Mouse (Mus musculus) liver, adult 2 months (tissue): ENCODE data around the gene Layn. TPM values are rescaled to one million over a fixed set of nuclear protein-coding genes. Genes with fewer than 3 reads are reported as not detected.

Experiments used
- DNase-seq: peaks from one replicate; pipeline ENCODE4 v3.0.0-alpha.2; 2011; ENCODE audit warnings: low read depth, low spot score; ENCODE audit errors: extremely low read depth
- H3K27ac ChIP-seq: fragments of 200-500 bp; replicated peaks from 2 replicates; pipeline ENCODE4 v1.5.1; 2012; ENCODE audit warnings: low read depth, mild to moderate bottlenecking, control low read depth, inconsistent platforms, low read length; ENCODE audit not compliant: insufficient read depth
- H3K27me3 ChIP-seq: fragments of 200-500 bp; 2 replicates; pipeline ENCODE4 v1.6.1; 2012; ENCODE audit warnings: mild to moderate bottlenecking, moderate library complexity, low read length, inconsistent platforms; ENCODE audit not compliant: control insufficient read depth, insufficient read depth
- H3K36me3 ChIP-seq: fragments of 200-500 bp; 2 replicates; pipeline ENCODE4 v1.6.1; 2012; ENCODE audit warnings: low read length, inconsistent platforms; ENCODE audit not compliant: control insufficient read depth, insufficient read depth
- H3K4me1 ChIP-seq: fragments of 200-500 bp; 2 replicates; pipeline ENCODE4 v1.6.1; 2011; ENCODE audit warnings: low read length; ENCODE audit not compliant: control insufficient read depth, insufficient read depth
- H3K4me3 ChIP-seq: fragments of 200-500 bp; 2 replicates; pipeline ENCODE4 v1.5.1; 2011; ENCODE audit warnings: low read depth, mild to moderate bottlenecking, control low read depth, low read length, moderate library complexity; ENCODE audit not compliant: insufficient read depth
- H3K79me2 ChIP-seq: fragments of 200-500 bp; 2 replicates; pipeline ENCODE4 v1.6.1; 2012; ENCODE audit warnings: inconsistent platforms, mild to moderate bottlenecking, low read length, moderate library complexity; ENCODE audit not compliant: control insufficient read depth, insufficient read depth
- H3K9ac ChIP-seq: fragments of 200-500 bp; 2 replicates; pipeline ENCODE4 v1.6.1; 2012; ENCODE audit warnings: low read depth, mild to moderate bottlenecking, control low read depth, inconsistent platforms, low read length
- CTCF ChIP-seq: fragments of 200-500 bp; IDR thresholded peaks from 2 replicates; pipeline ENCODE4 v1.5.1; 2011; ENCODE audit warnings: low read depth, low read length, control low read depth
- POLR2A ChIP-seq: fragments of 200-500 bp; IDR thresholded peaks from 2 replicates; pipeline ENCODE4 v1.6.1; 2011; ENCODE audit warnings: low read length, control low read depth; ENCODE audit not compliant: insufficient read depth; ENCODE audit errors: extremely low read depth
- WGBS: fragments of 180-500 bp; shearing (Covaris S2); methylation state at CpG from one replicate; pipeline ENCODE4 v1.1.7; 2018; 5-methylcytosine and 5-hydroxymethylcytosine counted together
- polyA plus RNA-seq: library from polyadenylated mRNA; depleted of rRNA; stranded (reverse); fragments of >200 nt; gene quantifications from 2 replicates; pipeline ENCODE4 v1.2.3, GENCODE M21; 2012; rRNA removed
- total RNA-seq: library from RNA; depleted of rRNA; stranded (reverse); fragments of >200 nt; gene quantifications from 2 replicates; pipeline ENCODE4 v1.2.3, GENCODE M21; 2014; rRNA removed

Layn gene
- total and polyA plus RNA-seq, 2 experiments, result 0.55 to 1.4 TPM

DNA sequence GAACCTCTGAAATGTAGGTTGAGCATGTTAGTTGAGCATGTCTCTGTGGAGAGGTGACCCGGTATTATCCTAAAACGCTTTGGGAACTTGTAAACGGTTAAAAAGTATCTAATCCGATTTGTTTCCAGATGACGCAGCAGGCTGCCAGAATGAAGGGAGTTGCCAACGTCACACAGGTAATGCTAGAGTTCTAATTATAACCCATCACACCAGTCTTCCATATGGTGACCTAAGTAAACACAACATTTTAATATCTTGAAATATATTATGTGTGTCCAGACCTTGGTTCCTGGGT lies 67.3 kb downstream of the Layn start:
- H3K4me1 ChIP-seq, result peaks cover 4% of the 10 kb centered on the region; the same call in 1 of the 2 replicates
- no peaks in the 10 kb centered on the region for H3K36me3 ChIP-seq
- TF ChIP-seq POLR2A, result no peak
- TF ChIP-seq CTCF, result no peak
- H3K9ac ChIP-seq, result no peak overlapping the region
- no peaks in the 10 kb centered on the region for H3K79me2 ChIP-seq
- H3K27me3 ChIP-seq, result no peaks in the 10 kb centered on the region
- no peak for DNase-seq
- 6% methylated on average over 6 of the region's 6 CpGs for WGBS
- no peak overlapping the region for H3K27ac ChIP-seq
- H3K4me3 ChIP-seq, result no peak overlapping the region

DNA sequence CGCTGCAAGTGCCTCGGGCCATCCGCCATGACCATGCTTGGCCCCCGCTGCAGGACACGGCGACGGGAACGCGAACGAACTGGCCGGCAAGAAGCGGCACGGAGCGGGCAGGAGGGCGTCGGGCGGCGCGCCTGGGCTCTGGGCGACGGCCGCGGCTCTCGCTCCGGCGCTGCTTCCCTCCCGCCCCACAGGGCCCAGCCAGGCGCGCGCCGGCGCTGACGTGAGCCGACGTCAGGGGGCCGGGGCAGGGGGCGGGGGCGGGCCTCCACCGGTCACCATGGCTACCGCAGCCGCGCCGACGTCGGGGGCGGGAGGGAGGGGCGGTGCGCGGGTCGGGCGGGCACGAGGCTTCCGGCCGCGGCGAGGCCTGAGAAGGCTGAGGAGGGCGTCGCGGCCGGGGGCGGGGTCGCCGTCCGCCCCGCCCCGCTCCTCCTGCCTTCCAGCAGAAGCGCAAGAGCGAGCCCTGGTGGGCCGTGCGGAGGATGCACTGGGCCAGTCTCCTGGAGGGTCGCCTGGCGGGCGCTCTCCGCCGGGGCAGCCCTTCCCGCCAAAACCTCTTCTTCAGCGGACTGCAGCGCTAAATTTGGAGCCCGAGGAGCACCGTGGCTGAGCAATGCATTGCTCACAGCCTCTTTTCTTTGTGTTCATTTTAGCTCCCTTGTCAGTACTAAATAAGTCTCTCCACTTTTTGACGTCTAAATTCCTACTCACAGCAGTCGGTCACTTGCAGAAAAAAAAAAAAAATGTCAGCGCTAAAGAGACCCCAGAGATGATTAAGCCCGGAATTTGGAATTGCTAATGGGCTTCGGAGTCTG lies 67.8 kb downstream of the Layn start, which contains the start of gene Sik2:
TSS of gene Sik2 (minus strand) at position 233 of the 815 bp plus-strand sequence.
- WGBS, result under 1% methylated on average over 79 of the region's 85 CpGs
- no peaks in the 10 kb centered on the region for H3K36me3 ChIP-seq
- H3K9ac ChIP-seq, result peak within 1 kb of the TSS; percentile 98
- H3K79me2 ChIP-seq, result no peaks in the 10 kb centered on the region
- H3K4me3 ChIP-seq, result peak within 1 kb of the TSS; percentile 98
- TF ChIP-seq POLR2A (peak; percentile 78; the same call in 1 of the 2 replicates), CTCF (peak; percentile 92)
- no peaks in the 10 kb centered on the region for H3K27me3 ChIP-seq
- peaks cover 7% of the 10 kb centered on the region; the same call in 1 of the 2 replicates for H3K4me1 ChIP-seq
- DNase-seq, result peak; percentile 67
- H3K27ac ChIP-seq, result peak within 1 kb of the TSS; percentile 79

DNA sequence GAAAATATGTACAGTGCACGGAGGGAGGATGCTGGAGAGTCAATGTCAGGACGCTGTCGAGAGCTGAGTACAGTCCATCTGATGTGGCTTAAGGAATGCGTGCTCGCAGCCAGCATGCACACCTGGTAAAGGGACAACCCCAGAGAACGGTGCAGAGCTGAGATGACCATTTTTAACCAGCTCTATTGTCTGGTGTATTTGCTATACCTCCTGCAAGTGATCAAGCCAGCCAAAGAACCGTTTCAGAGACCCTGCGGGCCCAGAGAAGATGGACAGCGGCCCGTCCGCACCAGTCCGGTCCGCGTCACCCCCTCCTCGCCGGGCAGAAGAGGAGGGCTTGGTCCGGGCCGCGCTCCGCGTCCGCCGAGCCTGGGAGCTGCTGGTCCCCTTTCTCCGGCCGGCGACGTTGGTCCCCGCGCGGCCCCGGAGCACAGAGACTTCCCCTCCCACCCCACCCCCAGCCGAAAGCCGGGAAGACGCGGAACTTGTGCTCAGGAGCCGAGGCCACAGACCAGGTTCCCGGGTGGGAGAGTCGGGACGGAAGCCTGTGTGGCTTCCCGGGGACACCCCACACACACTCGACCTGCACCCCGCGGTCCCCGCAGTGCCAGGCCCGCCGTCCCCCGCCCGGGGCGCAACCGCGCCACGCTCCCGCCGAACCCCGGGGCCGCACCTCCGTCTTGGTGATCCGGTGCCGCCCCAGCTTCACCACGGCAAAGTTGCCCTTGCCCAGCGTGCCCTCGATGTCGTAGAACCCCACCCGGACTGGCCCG lies 68.6 kb downstream of the Layn start:
- Histone ChIP-seq H3K79me2 (no peaks in the 10 kb centered on the region), H3K36me3 (no peaks in the 10 kb centered on the region), H3K9ac (peak overlapping the region; percentile 98), H3K27ac (peak overlapping the region; percentile 79), H3K4me1 (peaks cover 7% of the 10 kb centered on the region; the same call in 1 of the 2 replicates), H3K27me3 (no peaks in the 10 kb centered on the region), H3K4me3 (peak overlapping the region; percentile 98)
- TF ChIP-seq POLR2A, result no peak
- no peak for TF ChIP-seq CTCF
- DNase-seq, result peak; percentile 32
- WGBS, result under 1% methylated on average over 60 of the region's 65 CpGs

DNA sequence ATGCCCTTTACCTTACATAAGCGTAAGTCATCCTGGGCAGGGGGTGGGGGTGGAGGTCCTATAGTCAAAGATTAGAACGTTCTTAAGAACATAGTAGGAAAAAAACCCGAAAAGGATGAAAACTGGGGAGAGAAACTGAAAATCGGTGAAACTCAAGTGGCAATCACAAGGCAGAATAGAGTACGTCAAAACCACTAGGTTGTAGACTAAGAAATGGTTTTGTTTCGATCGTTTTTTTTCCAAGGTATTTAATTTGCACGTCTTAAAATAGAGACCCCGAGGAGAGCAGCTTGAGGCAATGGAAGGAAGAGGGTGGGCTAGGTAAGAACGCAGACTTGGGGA lies 69.2 kb downstream of the Layn start:
- 23% methylated on average over 10 of the region's 10 CpGs for WGBS
- peaks cover 7% of the 10 kb centered on the region; the same call in 1 of the 2 replicates for H3K4me1 ChIP-seq
- H3K4me3 ChIP-seq, result peak overlapping the region; percentile 98
- H3K36me3 ChIP-seq, result no peaks in the 10 kb centered on the region
- peak overlapping the region; percentile 98 for H3K9ac ChIP-seq
- no peak for TF ChIP-seq POLR2A
- no peak for TF ChIP-seq CTCF
- no peaks in the 10 kb centered on the region for H3K79me2 ChIP-seq
- H3K27me3 ChIP-seq, result no peaks in the 10 kb centered on the region
- H3K27ac ChIP-seq, result no peak overlapping the region
- DNase-seq, result no peak

DNA sequence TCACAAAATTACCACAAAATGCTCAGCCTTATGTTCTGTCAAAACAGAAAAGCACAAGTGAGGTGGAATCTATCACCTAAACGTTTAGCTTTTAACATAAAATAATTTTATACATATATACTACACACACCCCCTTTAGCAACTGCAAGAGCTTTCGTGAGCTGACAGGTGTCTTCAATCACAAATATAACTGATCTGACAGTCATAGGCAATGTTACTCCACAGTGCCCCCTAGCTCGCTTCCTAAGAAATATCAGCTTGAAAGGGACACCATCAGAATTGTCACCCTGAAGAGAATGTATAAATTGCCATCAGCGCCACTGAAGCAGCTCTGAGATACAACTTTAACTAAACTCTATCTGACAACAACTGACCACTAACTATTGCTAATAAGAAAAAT lies 70.0 kb downstream of the Layn start:
- no peak overlapping the region for H3K4me3 ChIP-seq
- peak; percentile 76 for DNase-seq
- no peaks in the 10 kb centered on the region for H3K36me3 ChIP-seq
- H3K79me2 ChIP-seq, result no peaks in the 10 kb centered on the region; the same call in 1 of the 2 replicates
- H3K9ac ChIP-seq, result no peak overlapping the region
- no peak for TF ChIP-seq POLR2A
- peak; percentile 42 for TF ChIP-seq CTCF
- H3K27ac ChIP-seq, result no peak overlapping the region
- no peaks in the 10 kb centered on the region for H3K27me3 ChIP-seq
- WGBS, result 3% methylated on average over 4 of the region's 4 CpGs
- H3K4me1 ChIP-seq, result peaks cover 7% of the 10 kb centered on the region; the same call in 1 of the 2 replicates

Other genes starting within 250 kb of the Layn start
- gene Ppp2r1b, start 231.8 kb downstream of the Layn start, total RNA-seq, result 10.3 and 10.8 TPM in 2 replicates
- gene Ppp2r1b, start 231.8 kb downstream of the Layn start, polyA plus RNA-seq, result 5.2 and 6.5 TPM in 2 replicates
- gene Sik2, start 68.0 kb downstream of the Layn start, total RNA-seq, result 8.5 and 8.7 TPM in 2 replicates
- 6.3 and 6.4 TPM in 2 replicates for gene Sik2, start 68.0 kb downstream of the Layn start, polyA plus RNA-seq
- not detected in 2 replicates for gene Btg4, start 16.2 kb downstream of the Layn start, total RNA-seq
- gene Btg4, start 16.2 kb downstream of the Layn start, polyA plus RNA-seq, result not detected in 2 replicates
- not detected in 2 replicates for gene 4833427G06Rik, start 25.0 kb upstream of the Layn start, total RNA-seq
- gene 4833427G06Rik, start 25.0 kb upstream of the Layn start, polyA plus RNA-seq, result not detected in 2 replicates
- under 0.01 TPM in 1 of 2 replicates, not detected in the other for gene Gm32742, start 88.4 kb upstream of the Layn start, total RNA-seq
- gene Gm32742, start 88.4 kb upstream of the Layn start, polyA plus RNA-seq, result not detected in 2 replicates
- 0.37 and 1.0 TPM in 2 replicates for gene Pou2af1, start 136.6 kb upstream of the Layn start, total RNA-seq
- gene Pou2af1, start 136.6 kb upstream of the Layn start, polyA plus RNA-seq, result 0.63 and 0.78 TPM in 2 replicates
- 0.07 and 0.09 TPM in 2 replicates for gene Colca2, start 201.5 kb upstream of the Layn start, total RNA-seq
- gene Colca2, start 201.5 kb upstream of the Layn start, polyA plus RNA-seq, result 0.09 and 0.45 TPM in 2 replicates